Mouse (Mus musculus) forebrain, embryonic 15.5 days (tissue): ENCODE results near the gene Mpg. TPM values are rescaled to one million over a fixed set of nuclear protein-coding genes. Genes with fewer than 3 reads are reported as not detected.

ENCODE experiments used
- ATAC-seq: fragments of 200-750 bp; cut with Nextera tagmentation; replicated peaks from 2 replicates; pipeline ENCODE4 v1.8.0; 2017; ENCODE audit warnings: mild to moderate bottlenecking, moderate TSS enrichment, moderate library complexity
- H3K27ac ChIP-seq: fragments of 300-500 bp; sonication (generic); replicated peaks from 2 replicates; pipeline ENCODE4 v1.5.1; 2015; ENCODE audit warnings: mild to moderate bottlenecking, inconsistent platforms
- H3K27me3 ChIP-seq: fragments of 300-500 bp; sonication (generic); 2 replicates; pipeline ENCODE4 v1.6.1; 2015; ENCODE audit warnings: inconsistent platforms
- H3K36me3 ChIP-seq: fragments of 300-500 bp; sonication (generic); 2 replicates; pipeline ENCODE4 v1.6.1; 2015; ENCODE audit warnings: mild to moderate bottlenecking, inconsistent platforms
- H3K4me1 ChIP-seq: fragments of 300-500 bp; sonication (generic); 2 replicates; pipeline ENCODE4 v1.6.1; 2015; ENCODE audit warnings: inconsistent platforms
- H3K4me2 ChIP-seq: fragments of 300-500 bp; sonication (generic); replicated peaks from 2 replicates; pipeline ENCODE4 v1.6.1; 2015; ENCODE audit warnings: mild to moderate bottlenecking, inconsistent platforms
- H3K4me3 ChIP-seq: fragments of 300-500 bp; sonication (generic); 2 replicates; pipeline ENCODE4 v1.5.1; 2015; ENCODE audit warnings: mild to moderate bottlenecking, inconsistent platforms
- H3K9ac ChIP-seq: fragments of 300-500 bp; sonication (generic); replicated peaks from 2 replicates; pipeline ENCODE4 v1.6.1; 2015; ENCODE audit warnings: mild to moderate bottlenecking, inconsistent platforms
- H3K9me3 ChIP-seq: fragments of 300-500 bp; sonication (generic); 2 replicates; pipeline ENCODE4 v1.6.1; 2016; ENCODE audit warnings: inconsistent platforms
- WGBS: fragments of 180-500 bp; shearing (Covaris S2); methylation state at CpG from one replicate; pipeline ENCODE4 v1.1.7; 2015; ENCODE audit warnings: mixed read lengths; 5-methylcytosine and 5-hydroxymethylcytosine counted together
- polyA plus RNA-seq: library from polyadenylated mRNA; unstranded; fragments of >200 nt; fragmentation: Nextera tagmentation; extraction: Ambion mirVana; gene quantifications from 2 replicates; pipeline ENCODE4 v1.2.1, GENCODE M21; 2015

The Mpg gene
- polyA plus RNA-seq, 1 experiment from 2014 or later: 33.5 TPM

GRCm38 (mm10) chr11:32250880-32251763 is 24.8 kb downstream of the Mpg start:
- Histone ChIP-seq H3K36me3 (peaks cover 40% of the 10 kb centered on the region), H3K27ac (no peak overlapping the region), H3K9ac (no peak overlapping the region), H3K27me3 (no peaks in the 10 kb centered on the region), H3K4me2 (no peak overlapping the region), H3K9me3 (no peaks in the 10 kb centered on the region), H3K4me1 (no peaks in the 10 kb centered on the region), H3K4me3 (no peak overlapping the region)
- no peak for ATAC-seq
- WGBS: 86% methylated on average over 8 of the region's 8 CpGs

DNA sequence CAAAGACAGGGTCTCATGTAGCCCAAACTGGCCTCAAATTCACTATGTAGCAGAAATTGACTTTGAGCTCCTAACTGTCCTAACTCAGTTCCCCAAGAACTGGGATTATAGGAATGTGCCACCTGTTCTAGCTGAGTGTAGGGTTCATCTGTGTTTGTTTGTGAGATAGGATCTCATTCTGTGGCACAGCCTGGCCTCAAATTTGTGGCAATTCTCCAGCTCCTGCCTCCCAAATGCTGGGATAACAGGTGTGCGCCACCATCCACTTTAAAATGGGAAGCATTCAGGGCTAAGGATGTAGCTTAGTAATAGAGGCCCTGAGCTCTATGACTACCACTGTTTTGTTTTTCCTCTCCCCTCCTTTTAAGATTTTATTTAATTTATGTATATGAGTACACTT is 26.8 kb downstream of the Mpg start:
- no peak overlapping the region for H3K9ac ChIP-seq
- WGBS: 97% methylated on average over 1 of the region's 1 CpGs
- no peak for ATAC-seq
- H3K9me3 ChIP-seq: no peaks in the 10 kb centered on the region
- H3K27ac ChIP-seq: no peak overlapping the region
- peaks cover 25% of the 10 kb centered on the region for H3K36me3 ChIP-seq
- H3K4me3 ChIP-seq: no peak overlapping the region
- H3K4me2 ChIP-seq: no peak overlapping the region
- H3K4me1 ChIP-seq: no peaks in the 10 kb centered on the region
- no peaks in the 10 kb centered on the region for H3K27me3 ChIP-seq

- no peaks in the 10 kb centered on the region for H3K27me3 ChIP-seq
- peaks cover 17% of the 10 kb centered on the region for H3K36me3 ChIP-seq
- no peak for ATAC-seq
- H3K4me1 ChIP-seq: no peaks in the 10 kb centered on the region
- H3K4me2 ChIP-seq: no peak overlapping the region
- no peak overlapping the region for H3K27ac ChIP-seq
- no peak overlapping the region for H3K9ac ChIP-seq
- 85% methylated on average over 1 of the region's 1 CpGs for WGBS
- H3K4me3 ChIP-seq: no peak overlapping the region
- no peaks in the 10 kb centered on the region for H3K9me3 ChIP-seq
Measured at GRCm38 (mm10) chr11:32256146-32256545, 29.8 kb downstream of the Mpg start.

GRCm38 (mm10) chr11:32256566-32256965 is 30.3 kb downstream of the Mpg start:
- ATAC-seq: no peak
- Histone ChIP-seq H3K4me1 (no peaks in the 10 kb centered on the region), H3K36me3 (peaks cover 15% of the 10 kb centered on the region), H3K4me3 (no peak overlapping the region), H3K4me2 (no peak overlapping the region), H3K27ac (no peak overlapping the region), H3K9ac (no peak overlapping the region), H3K9me3 (no peaks in the 10 kb centered on the region), H3K27me3 (no peaks in the 10 kb centered on the region)
- WGBS: 89% methylated on average over 3 of the region's 3 CpGs

- H3K9ac ChIP-seq: no peak overlapping the region
Measured at GRCm38 (mm10) chr11:32262674-32263415, 36.5 kb downstream of the Mpg start.

GRCm38 (mm10) chr11:32265117-32265738 is 38.9 kb downstream of the Mpg start:
- no peak for ATAC-seq
- Histone ChIP-seq H3K4me2 (no peak overlapping the region), H3K9ac (no peak overlapping the region), H3K36me3 (no peaks in the 10 kb centered on the region), H3K27ac (no peak overlapping the region), H3K9me3 (no peaks in the 10 kb centered on the region), H3K27me3 (no peaks in the 10 kb centered on the region), H3K4me1 (peaks cover 16% of the 10 kb centered on the region), H3K4me3 (no peak overlapping the region)
- 95% methylated on average over 3 of the region's 3 CpGs for WGBS

More at GRCm38 (mm10) chr11:32262674-32263415, 36.5 kb downstream of the Mpg start:
- WGBS: 93% methylated on average over 10 of the region's 10 CpGs
- no peak overlapping the region for H3K4me3 ChIP-seq
- no peak overlapping the region for H3K27ac ChIP-seq
- ATAC-seq: no peak
- no peaks in the 10 kb centered on the region for H3K27me3 ChIP-seq
- H3K4me1 ChIP-seq: peaks cover 12% of the 10 kb centered on the region
- H3K4me2 ChIP-seq: no peak overlapping the region
- no peaks in the 10 kb centered on the region for H3K36me3 ChIP-seq
- H3K9me3 ChIP-seq: no peaks in the 10 kb centered on the region

DNA sequence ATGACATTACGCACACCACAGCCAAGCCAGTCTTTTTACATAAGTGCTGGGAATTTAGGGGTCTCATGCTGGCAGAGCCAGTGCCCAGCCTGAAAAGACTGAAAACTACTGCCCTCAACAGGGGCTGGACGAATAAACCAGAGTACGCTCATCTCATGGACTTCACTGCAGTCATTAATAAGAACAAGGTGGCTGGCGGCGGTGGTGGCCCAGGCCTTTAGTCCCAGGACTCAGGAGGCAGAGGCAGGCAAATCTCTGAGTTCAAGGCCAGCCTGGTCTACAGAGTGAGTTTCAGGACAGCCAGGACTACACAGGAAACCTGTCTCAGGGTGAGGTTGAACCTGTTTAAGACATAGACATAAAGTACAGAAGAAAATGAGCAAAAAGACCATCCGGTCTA is 39.9 kb downstream of the Mpg start:
- H3K27ac ChIP-seq: no peak overlapping the region
- H3K4me3 ChIP-seq: no peak overlapping the region
- no peaks in the 10 kb centered on the region for H3K36me3 ChIP-seq
- peaks cover 16% of the 10 kb centered on the region for H3K4me1 ChIP-seq
- no peak overlapping the region for H3K9ac ChIP-seq
- H3K9me3 ChIP-seq: no peaks in the 10 kb centered on the region
- ATAC-seq: no peak
- H3K4me2 ChIP-seq: no peak overlapping the region
- H3K27me3 ChIP-seq: no peaks in the 10 kb centered on the region
- WGBS: 95% methylated on average over 6 of the region's 6 CpGs

DNA sequence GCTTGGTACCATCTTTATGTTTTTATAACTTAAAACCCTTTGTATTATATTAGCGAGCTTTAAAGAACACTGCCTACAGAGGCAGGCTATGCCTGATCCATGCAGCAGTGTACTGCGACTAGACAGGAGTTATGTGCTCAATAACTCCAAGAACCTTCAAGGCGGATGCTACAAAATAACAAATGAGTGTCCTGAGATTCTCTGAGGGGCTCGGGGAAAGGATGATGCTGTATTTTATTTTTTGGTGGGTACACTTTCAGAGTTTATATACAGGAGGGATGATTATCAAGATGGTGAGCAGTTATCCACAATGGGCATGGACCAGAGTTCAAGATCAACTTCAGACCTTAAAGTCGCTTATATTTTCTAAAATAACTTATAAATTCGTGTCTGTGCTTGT is 40.5 kb downstream of the Mpg start:
- H3K27ac ChIP-seq: peak overlapping the region; percentile 91
- peak overlapping the region; percentile 57 for H3K4me2 ChIP-seq
- H3K36me3 ChIP-seq: no peaks in the 10 kb centered on the region
- ATAC-seq: no peak
- H3K9me3 ChIP-seq: no peaks in the 10 kb centered on the region
- peaks cover 16% of the 10 kb centered on the region for H3K4me1 ChIP-seq
- H3K27me3 ChIP-seq: no peaks in the 10 kb centered on the region
- peak overlapping the region; percentile 97 for H3K9ac ChIP-seq
- 21% methylated on average over 6 of the region's 6 CpGs for WGBS
- peak overlapping the region; percentile 81 for H3K4me3 ChIP-seq

DNA sequence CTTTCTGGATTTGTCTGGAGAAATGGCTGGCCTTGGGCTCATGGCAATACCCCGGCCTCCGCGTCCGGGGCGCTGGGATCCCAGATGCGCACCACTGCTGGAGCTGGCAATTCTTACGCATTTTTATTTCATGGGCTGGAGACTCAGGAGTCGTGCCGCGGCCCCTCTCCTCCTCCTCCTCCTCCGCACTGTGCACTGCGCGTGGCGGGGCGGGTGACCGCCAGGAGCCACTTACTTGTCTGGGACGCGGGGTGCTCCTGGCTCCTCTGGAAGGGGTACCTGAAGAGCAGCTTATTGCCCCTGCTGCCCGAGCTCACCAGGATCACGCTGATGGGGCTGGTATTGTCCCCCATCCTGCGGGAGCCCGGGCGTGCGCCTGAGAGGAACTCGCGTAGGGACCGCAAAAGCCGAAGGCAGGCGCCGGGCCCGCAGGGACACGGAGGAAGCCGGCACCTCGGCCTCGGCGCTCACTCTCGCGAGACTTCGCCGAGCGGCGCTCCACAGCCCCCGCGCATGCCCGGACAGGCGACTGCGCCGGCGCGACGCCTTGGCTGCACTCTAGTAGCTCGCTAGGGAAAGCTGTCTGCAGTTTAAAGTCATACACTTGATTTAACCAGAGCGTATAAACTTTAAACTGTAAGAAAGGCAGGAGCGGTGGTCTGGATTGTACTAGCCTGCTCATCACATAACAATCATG is 41.0 kb downstream of the Mpg start, which contains the start of gene Nprl3:
Nprl3 (minus strand) TSS at position 520 of the 697 bp plus-strand sequence.
- WGBS: under 1% methylated on average over 54 of the region's 54 CpGs

DNA sequence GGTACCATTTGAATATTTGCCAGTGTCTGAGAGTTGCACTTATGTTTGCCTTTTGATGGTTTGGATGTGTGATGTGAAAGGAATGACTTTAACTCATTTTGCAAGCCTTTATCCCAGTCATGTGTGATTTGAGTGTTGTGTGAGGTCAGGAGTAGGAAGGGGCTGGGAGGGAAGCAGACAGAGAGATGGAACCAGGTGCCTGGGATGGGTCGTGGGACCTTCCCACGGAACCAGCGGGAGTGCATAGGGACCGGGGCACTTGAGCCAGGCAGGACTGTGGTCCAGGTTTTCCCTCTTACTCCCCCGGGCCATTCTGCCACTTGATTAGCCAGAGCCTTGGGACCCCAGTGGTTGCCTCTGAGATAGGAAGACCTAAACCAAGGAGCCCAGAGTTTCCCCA is 41.7 kb downstream of the Mpg start:
- H3K36me3 ChIP-seq: no peaks in the 10 kb centered on the region
- H3K4me3 ChIP-seq: peak overlapping the region; percentile 81
- H3K4me1 ChIP-seq: peaks cover 16% of the 10 kb centered on the region
- WGBS: 23% methylated on average over 5 of the region's 5 CpGs
- H3K9ac ChIP-seq: peak overlapping the region; percentile 48
- peak overlapping the region; percentile 57 for H3K4me2 ChIP-seq
- ATAC-seq: peak; percentile 48
- H3K27ac ChIP-seq: peak overlapping the region; percentile 39; the same call in 1 of the 2 replicates
- H3K27me3 ChIP-seq: no peaks in the 10 kb centered on the region
- no peaks in the 10 kb centered on the region for H3K9me3 ChIP-seq

More for the DNA sequence above, 41.0 kb downstream of the Mpg start, which contains the start of gene Nprl3:
- peak within 1 kb of the TSS; percentile 91 for H3K27ac ChIP-seq
- peak within 1 kb of the TSS; percentile 81 for H3K4me3 ChIP-seq
- H3K36me3 ChIP-seq: no peaks in the 10 kb centered on the region
- no peaks in the 10 kb centered on the region for H3K9me3 ChIP-seq
- H3K4me2 ChIP-seq: peak within 1 kb of the TSS; percentile 57
- no peaks in the 10 kb centered on the region for H3K27me3 ChIP-seq
- peak within 1 kb of the TSS; percentile 97 for H3K9ac ChIP-seq
- peak; percentile 100 for ATAC-seq
- H3K4me1 ChIP-seq: peaks cover 16% of the 10 kb centered on the region

DNA sequence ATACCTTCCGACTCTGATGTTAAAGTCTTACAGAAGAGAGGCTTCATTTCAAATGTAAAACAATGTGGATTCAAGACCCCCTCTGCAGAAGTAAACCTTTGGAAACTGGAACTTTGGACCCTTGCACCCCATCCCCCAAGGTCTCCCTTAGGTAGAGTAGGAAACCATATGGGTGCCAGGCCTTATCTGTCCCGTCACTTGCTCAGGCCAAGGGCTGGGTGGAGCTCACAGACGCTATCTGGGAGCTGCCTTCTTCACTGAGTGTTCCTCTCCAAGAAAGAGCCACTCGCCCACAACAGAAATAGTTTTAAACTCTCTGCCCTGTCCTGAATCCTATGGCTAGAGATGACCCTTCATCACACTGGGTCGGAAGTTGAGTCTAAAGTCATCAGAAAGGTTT is 42.6 kb downstream of the Mpg start:
- WGBS: 82% methylated on average over 5 of the region's 5 CpGs
- Histone ChIP-seq H3K36me3 (no peaks in the 10 kb centered on the region), H3K9ac (no peak overlapping the region), H3K9me3 (no peaks in the 10 kb centered on the region), H3K4me1 (peaks cover 16% of the 10 kb centered on the region), H3K4me3 (no peak overlapping the region), H3K4me2 (no peak overlapping the region), H3K27ac (no peak overlapping the region), H3K27me3 (no peaks in the 10 kb centered on the region)
- no peak for ATAC-seq
